11 mouse cellular contexts compared by ENCODE assay signal in genomic region chr11:79305697-79306340, GRCm38 (mm10). TPM values are rescaled to one million over a fixed set of nuclear protein-coding genes. Genes with fewer than 3 reads are reported as not detected.
A peak's percentile ranks its signal among the peaks of the same experiment; 100 is the strongest.
DNase-seq lines count a peak whose midpoint lies in the region; ATAC-seq and TF ChIP-seq lines count a peak whose summit lies in the region.
"Had no signal": no experiment of that assay in that cellular context is flagged by ENCODE, and none has a peak within 500 bp of the region (broad histone marks: within the 10 kb centered on the region; RNA-seq: fewer than 3 reads in every experiment).

No protein-coding gene starts in this region.

- no peak overlapping the region for H3K4me3 ChIP-seq in forebrain, embryonic 10.5 days
- H3K4me3 ChIP-seq in forebrain, postnatal 0 days (ENCODE audit: low read depth, low read length), result no peak overlapping the region
- H3K4me3 ChIP-seq in lung, embryonic 14.5 days (ENCODE audit: low read depth, low read length), result no peak overlapping the region
- H3K4me3 ChIP-seq in limb, embryonic 15.5 days, result no peak overlapping the region
- no peak overlapping the region for H3K4me3 ChIP-seq in small intestine, adult 2 months (ENCODE audit: low read depth, low read length)

- WGBS in forebrain, embryonic 10.5 days, result 85% methylated on average over 9 of the region's 9 CpGs
- WGBS in forebrain, postnatal 0 days, result 88% methylated on average over 9 of the region's 9 CpGs
- WGBS in lung, embryonic 14.5 days, result 39% methylated on average over 9 of the region's 9 CpGs
- 53% methylated on average over 9 of the region's 9 CpGs for WGBS in limb, embryonic 15.5 days
- 59% methylated on average over 9 of the region's 9 CpGs for WGBS in small intestine, adult 2 months

- no peak overlapping the region for H3K9ac ChIP-seq in forebrain, postnatal 0 days
- no peak overlapping the region for H3K9ac ChIP-seq in lung, embryonic 14.5 days
- no peak overlapping the region for H3K9ac ChIP-seq in limb, embryonic 15.5 days

- H3K27me3 ChIP-seq in forebrain, embryonic 10.5 days (ENCODE audit: poor library complexity, severe bottlenecking), result no peaks in the 10 kb centered on the region
- H3K27me3 ChIP-seq in forebrain, postnatal 0 days (ENCODE audit: insufficient read depth, low read length), result no peaks in the 10 kb centered on the region
- no peaks in the 10 kb centered on the region for H3K27me3 ChIP-seq in lung, embryonic 14.5 days (ENCODE audit: insufficient read depth, low read length)
- H3K27me3 ChIP-seq in limb, embryonic 15.5 days, result no peaks in the 10 kb centered on the region
- H3K27me3 ChIP-seq in small intestine, adult 2 months (ENCODE audit: control insufficient read depth, insufficient read depth, low read length), result no peaks in the 10 kb centered on the region

- TF ChIP-seq CTCF in forebrain, postnatal 0 days (IDR thresholded peaks at IDR 0.05; ENCODE audit: low read depth), result no peak
- no peak for TF ChIP-seq CTCF in lung, embryonic 14.5 days (IDR thresholded peaks at IDR 0.05; ENCODE audit: low read depth)
- no peak for TF ChIP-seq CTCF in small intestine, adult 2 months (IDR thresholded peaks at IDR 0.05; ENCODE audit: extremely low read depth, insufficient read length, insufficient replicate concordance, low read depth, low read length)

- no peak for TF ChIP-seq POLR2A in small intestine, adult 2 months (IDR thresholded peaks at IDR 0.05; ENCODE audit: low read depth, low read length)

- H3K4me1 ChIP-seq in forebrain, embryonic 10.5 days, result peaks cover 32% of the 10 kb centered on the region
- H3K4me1 ChIP-seq in forebrain, postnatal 0 days (ENCODE audit: insufficient read depth), result peaks cover 6% of the 10 kb centered on the region; the same call in 1 of the 2 replicates
- peaks cover 15% of the 10 kb centered on the region for H3K4me1 ChIP-seq in lung, embryonic 14.5 days (ENCODE audit: insufficient read depth)
- H3K4me1 ChIP-seq in limb, embryonic 15.5 days, result peaks cover 20% of the 10 kb centered on the region
- peaks cover 14% of the 10 kb centered on the region for H3K4me1 ChIP-seq in small intestine, adult 2 months (ENCODE audit: control insufficient read depth, insufficient read depth, insufficient read length, low read length)

- H3K27ac ChIP-seq in forebrain, embryonic 10.5 days, result peak overlapping the region; percentile 88
- no peak overlapping the region for H3K27ac ChIP-seq in forebrain, postnatal 0 days (ENCODE audit: low read depth, low read length)
- H3K27ac ChIP-seq in lung, embryonic 14.5 days (ENCODE audit: low read depth), result peak overlapping the region; percentile 92
- peak overlapping the region; percentile 79 for H3K27ac ChIP-seq in limb, embryonic 15.5 days
- H3K27ac ChIP-seq in small intestine, adult 2 months (ENCODE audit: insufficient read depth, low read depth, low read length), result peak overlapping the region; percentile 25; the same call in 1 of the 2 replicates

- ATAC-seq in forebrain, postnatal 0 days, result no peak
- no peak for ATAC-seq in lung, embryonic 14.5 days (ENCODE audit: insufficient read depth)
- no peak for ATAC-seq in limb, embryonic 15.5 days (ENCODE audit: insufficient number of reproducible peaks, low FRiP score, low TSS enrichment, low read depth)

- H3K4me2 ChIP-seq in forebrain, postnatal 0 days (ENCODE audit: low read depth), result no peak overlapping the region
- no peak overlapping the region for H3K4me2 ChIP-seq in lung, embryonic 14.5 days
- no peak overlapping the region for H3K4me2 ChIP-seq in limb, embryonic 15.5 days

- H3K9me3 ChIP-seq in forebrain, embryonic 10.5 days, result no peaks in the 10 kb centered on the region
- no peaks in the 10 kb centered on the region for H3K9me3 ChIP-seq in forebrain, postnatal 0 days (ENCODE audit: low read length)
- H3K9me3 ChIP-seq in lung, embryonic 14.5 days (ENCODE audit: low read depth, low read length), result no peaks in the 10 kb centered on the region
- H3K9me3 ChIP-seq in limb, embryonic 15.5 days, result no peaks in the 10 kb centered on the region

- DNase-seq in forebrain, embryonic 10.5 days (ENCODE audit: extremely low spot score, low spot score), result no peak
- DNase-seq in forebrain, postnatal 0 days, result no peak
- peak; percentile 53 for DNase-seq in lung, embryonic 14.5 days
- no peak for DNase-seq in lung, postnatal 14 days
- no peak for DNase-seq in layer of hippocampus, postnatal 25 days (ENCODE audit: extremely low spot score in 1 of 2, low spot score in 1 of 2)
- no peak for DNase-seq in urinary bladder, postnatal 4 days (ENCODE audit: low spot score in 2 of 2)
- DNase-seq: B cell, adult 2 months had no signal

- no peaks in the 10 kb centered on the region for H3K36me3 ChIP-seq in forebrain, embryonic 10.5 days (replicated peaks)
- H3K36me3 ChIP-seq in forebrain, postnatal 0 days (ENCODE audit: insufficient read depth), result no peaks in the 10 kb centered on the region
- no peaks in the 10 kb centered on the region for H3K36me3 ChIP-seq in lung, embryonic 14.5 days (ENCODE audit: insufficient read depth)
- no peaks in the 10 kb centered on the region for H3K36me3 ChIP-seq in limb, embryonic 15.5 days
- no peaks in the 10 kb centered on the region for H3K36me3 ChIP-seq in small intestine, adult 2 months (ENCODE audit: control insufficient read depth, insufficient read depth, low read length)

RNA-seq across cellular contexts. Expression of gene Gm9964, which starts 9.1 kb away (rescaled TPM):
- 0.22 TPM in 1 of 2 replicates, not detected in the other for polyA plus RNA-seq in forebrain, embryonic 10.5 days (2016; fragmentation: Nextera tagmentation; extraction: Ambion mirVana)
- total RNA-seq in forebrain, postnatal 0 days (2014; rRNA removed), result not detected in 2 replicates
- polyA plus RNA-seq in forebrain, postnatal 0 days (2015; fragmentation: Nextera tagmentation; extraction: Ambion mirVana), result not detected in 2 replicates
- not detected in 2 replicates for polyA plus RNA-seq in lung, embryonic 14.5 days (2014; fragmentation: Nextera tagmentation; extraction: Ambion mirVana)
- not detected in 2 replicates for polyA plus RNA-seq in limb, embryonic 15.5 days (2015; fragmentation: Nextera tagmentation; extraction: Ambion mirVana)
- not detected in 2 replicates for polyA plus RNA-seq in small intestine, adult 2 months (2012; rRNA removed)
- under 1 TPM; 0.73 to 0.91 TPM for total RNA-seq in layer of hippocampus, postnatal 25 days (2021)
- total RNA-seq: adrenal gland, adult 18-20 months had no signal
- polyA plus RNA-seq: limb, embryonic 11.5 days had no signal

RNA-seq across cellular contexts. Expression of gene Nf1, which starts 33.7 kb away (rescaled TPM):
- 6.0 and 7.4 TPM in 2 replicates for polyA plus RNA-seq in forebrain, embryonic 10.5 days (2016; fragmentation: Nextera tagmentation; extraction: Ambion mirVana)
- 61.1 and 72.6 TPM in 2 replicates for total RNA-seq in forebrain, postnatal 0 days (2014; rRNA removed)
- 4.3 and 5.5 TPM in 2 replicates for polyA plus RNA-seq in forebrain, postnatal 0 days (2015; fragmentation: Nextera tagmentation; extraction: Ambion mirVana)
- polyA plus RNA-seq in lung, embryonic 14.5 days (2014; fragmentation: Nextera tagmentation; extraction: Ambion mirVana), result 10.2 and 12.6 TPM in 2 replicates
- polyA plus RNA-seq in limb, embryonic 15.5 days (2015; fragmentation: Nextera tagmentation; extraction: Ambion mirVana), result 4.2 and 5.2 TPM in 2 replicates
- polyA plus RNA-seq in small intestine, adult 2 months (2012; rRNA removed), result 3.5 and 7.0 TPM in 2 replicates
- 100 to 1,000 TPM; 103 to 117 TPM for total RNA-seq in layer of hippocampus, postnatal 25 days (2021)

RNA-seq across cellular contexts. Expression of gene Wsb1, which starts 51.3 kb away (rescaled TPM):
- 256 and 266 TPM in 2 replicates for polyA plus RNA-seq in forebrain, embryonic 10.5 days (2016; fragmentation: Nextera tagmentation; extraction: Ambion mirVana)
- total RNA-seq in forebrain, postnatal 0 days (2014; rRNA removed), result 238 and 277 TPM in 2 replicates
- polyA plus RNA-seq in forebrain, postnatal 0 days (2015; fragmentation: Nextera tagmentation; extraction: Ambion mirVana), result 157 and 215 TPM in 2 replicates
- polyA plus RNA-seq in lung, embryonic 14.5 days (2014; fragmentation: Nextera tagmentation; extraction: Ambion mirVana), result 266 and 274 TPM in 2 replicates
- 248 and 274 TPM in 2 replicates for polyA plus RNA-seq in limb, embryonic 15.5 days (2015; fragmentation: Nextera tagmentation; extraction: Ambion mirVana)
- 24.3 and 47.5 TPM in 2 replicates for polyA plus RNA-seq in small intestine, adult 2 months (2012; rRNA removed)
- 10 to 100 TPM; 68.1 to 92.0 TPM for total RNA-seq in layer of hippocampus, postnatal 25 days (2021)
